Mouse (Mus musculus): Measurements from ENCODE around the gene B630019K06Rik. TPM values are rescaled to one million over a fixed set of nuclear protein-coding genes. Genes with fewer than 3 reads are reported as not detected.

Gene B630019K06Rik
- polyA plus RNA-seq, 1 experiment from 2014 or later, result 9.7 TPM

- Histone ChIP-seq H3K4me3 (replicated peaks) (no peak overlapping the region), H3K36me3 (replicated peaks) (no peaks in the 10 kb centered on the region), H3K27ac (no peak overlapping the region), H3K27me3 (no peaks in the 10 kb centered on the region), H3K9ac (no peak overlapping the region), H3K4me2 (no peak overlapping the region), H3K4me1 (peaks cover 5% of the 10 kb centered on the region; the same call in 1 of the 2 replicates), H3K9me3 (no peaks in the 10 kb centered on the region)
- WGBS, result 31% methylated on average over 4 of the region's 4 CpGs
- no peak for ATAC-seq (ENCODE audit: low FRiP score)
Measured at GRCm38 (mm10) chrX:8927308-8927707, 35.1 kb downstream of the B630019K06Rik start.

GRCm38 (mm10) chrX:8944041-8944440, 51.9 kb downstream of the B630019K06Rik start:
- Histone ChIP-seq H3K4me1 (no peaks in the 10 kb centered on the region), H3K4me3 (replicated peaks) (no peak overlapping the region), H3K27ac (no peak overlapping the region), H3K27me3 (no peaks in the 10 kb centered on the region), H3K9ac (no peak overlapping the region), H3K36me3 (replicated peaks) (no peaks in the 10 kb centered on the region), H3K4me2 (no peak overlapping the region), H3K9me3 (no peaks in the 10 kb centered on the region)
- WGBS, result 72% methylated on average over 8 of the region's 8 CpGs
- no peak for ATAC-seq (ENCODE audit: low FRiP score)

Other genes with a start within 250 kb of the B630019K06Rik start
- gene Ssxb8, start 201.5 kb upstream of the B630019K06Rik start, polyA plus RNA-seq (2016; fragmentation: Nextera tagmentation; extraction: Ambion mirVana), result not detected in 2 replicates
- gene Ssx9, start 143.9 kb upstream of the B630019K06Rik start, polyA plus RNA-seq (2016; fragmentation: Nextera tagmentation; extraction: Ambion mirVana), result not detected in 2 replicates
- gene Ssxb5, start 88.7 kb upstream of the B630019K06Rik start, polyA plus RNA-seq (2016; fragmentation: Nextera tagmentation; extraction: Ambion mirVana), result not detected in 2 replicates
- gene Gm6592, start 48.4 kb upstream of the B630019K06Rik start, polyA plus RNA-seq (2016; fragmentation: Nextera tagmentation; extraction: Ambion mirVana), result not detected in 2 replicates
- gene Gm5751, start 18.1 kb upstream of the B630019K06Rik start, polyA plus RNA-seq (2016; fragmentation: Nextera tagmentation; extraction: Ambion mirVana), result not detected in 2 replicates
- not detected in 2 replicates for gene Fthl17b, start 70.6 kb downstream of the B630019K06Rik start, polyA plus RNA-seq (2016; fragmentation: Nextera tagmentation; extraction: Ambion mirVana)
- gene Fthl17c, start 84.2 kb downstream of the B630019K06Rik start, polyA plus RNA-seq (2016; fragmentation: Nextera tagmentation; extraction: Ambion mirVana), result not detected in 2 replicates
- not detected in 2 replicates for gene Fthl17d, start 94.4 kb downstream of the B630019K06Rik start, polyA plus RNA-seq (2016; fragmentation: Nextera tagmentation; extraction: Ambion mirVana)
- gene Fthl17e, start 141.1 kb downstream of the B630019K06Rik start, polyA plus RNA-seq (2016; fragmentation: Nextera tagmentation; extraction: Ambion mirVana), result not detected in 2 replicates
- gene Fthl17f, start 170.6 kb downstream of the B630019K06Rik start, polyA plus RNA-seq (2016; fragmentation: Nextera tagmentation; extraction: Ambion mirVana), result not detected in 2 replicates
- not detected in 2 replicates for gene 4930402K13Rik, start 212.2 kb downstream of the B630019K06Rik start, polyA plus RNA-seq (2016; fragmentation: Nextera tagmentation; extraction: Ambion mirVana)